Mouse (Mus musculus): ENCODE results near the gene Ppp5c. TPM values are rescaled to one million over a fixed set of nuclear protein-coding genes. Genes with fewer than 3 reads are reported as not detected.

Gene Ppp5c
- polyA plus RNA-seq, 1 experiment from 2014 or later: 112 TPM

DNA sequence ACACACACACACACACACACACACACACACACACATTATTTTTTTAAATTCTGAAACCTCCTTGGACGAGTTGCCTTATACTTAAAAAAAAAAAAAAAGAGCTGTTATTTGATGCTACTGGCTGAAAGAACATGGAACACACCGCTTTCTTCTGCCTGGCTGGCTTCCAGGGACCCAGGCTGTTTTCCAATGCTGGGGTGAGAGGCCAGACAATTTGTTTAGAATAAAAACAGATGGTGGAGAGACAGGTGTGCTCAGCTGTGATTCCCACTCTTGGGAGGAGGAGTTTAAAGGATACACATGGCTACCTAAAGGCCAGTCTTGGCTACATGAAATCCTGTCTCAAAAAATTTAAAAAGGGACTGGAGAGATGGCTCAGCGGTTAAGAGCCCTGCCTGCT, 39.3 kb downstream of the Ppp5c start:
- WGBS: 53% methylated on average over 3 of the region's 3 CpGs
- no peaks in the 10 kb centered on the region for H3K9me3 ChIP-seq
- no peaks in the 10 kb centered on the region for H3K36me3 ChIP-seq
- H3K9ac ChIP-seq: no peak overlapping the region
- H3K27ac ChIP-seq: no peak overlapping the region; the same call in 1 of the 2 replicates
- ATAC-seq (ENCODE audit: low FRiP score, low read depth): no peak
- H3K27me3 ChIP-seq (replicated peaks): no peaks in the 10 kb centered on the region
- H3K4me2 ChIP-seq (replicated peaks): no peak overlapping the region
- H3K4me3 ChIP-seq: no peak overlapping the region
- H3K4me1 ChIP-seq: peaks cover 40% of the 10 kb centered on the region

DNA sequence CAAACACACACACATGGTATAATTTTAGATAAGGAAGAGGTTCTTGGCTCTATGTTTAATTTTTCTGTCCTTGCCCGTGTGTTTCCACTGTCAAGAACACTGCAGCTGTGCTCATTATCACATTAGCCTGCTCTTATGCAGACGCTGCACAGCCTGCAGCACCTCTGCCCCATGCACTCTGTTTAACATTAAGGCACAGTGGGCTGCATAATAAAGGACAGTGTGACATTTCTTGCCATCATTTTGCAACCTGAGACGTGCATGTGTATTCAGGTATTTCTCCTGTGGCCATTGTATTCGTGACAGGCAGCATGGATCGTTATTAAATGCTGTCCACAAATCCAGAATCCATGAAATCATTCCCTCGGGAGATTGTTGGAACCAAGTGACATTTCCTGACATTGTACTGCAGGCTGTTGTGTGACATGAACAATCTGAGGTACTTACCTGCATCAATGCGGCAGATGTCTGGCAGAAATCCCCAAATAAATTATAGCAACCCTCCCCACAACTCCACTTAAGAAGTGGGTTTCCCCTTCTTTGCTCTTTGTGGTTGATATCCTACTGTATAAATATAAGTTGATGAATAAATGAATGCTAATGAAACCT, 40.1 kb downstream of the Ppp5c start:
- no peak for ATAC-seq (ENCODE audit: low FRiP score, low read depth)
- Histone ChIP-seq H3K4me1 (peaks cover 46% of the 10 kb centered on the region), H3K36me3 (no peaks in the 10 kb centered on the region), H3K9ac (peak overlapping the region; percentile 26; the same call in 1 of the 2 replicates), H3K27ac (peak overlapping the region; percentile 8), H3K4me2 (replicated peaks) (0 out of 2 replicates have a peak overlapping the region, but pooled peaks have one; percentile 12), H3K27me3 (replicated peaks) (no peaks in the 10 kb centered on the region), H3K9me3 (no peaks in the 10 kb centered on the region), H3K4me3 (no peak overlapping the region)
- WGBS: 57% methylated on average over 7 of the region's 7 CpGs

DNA sequence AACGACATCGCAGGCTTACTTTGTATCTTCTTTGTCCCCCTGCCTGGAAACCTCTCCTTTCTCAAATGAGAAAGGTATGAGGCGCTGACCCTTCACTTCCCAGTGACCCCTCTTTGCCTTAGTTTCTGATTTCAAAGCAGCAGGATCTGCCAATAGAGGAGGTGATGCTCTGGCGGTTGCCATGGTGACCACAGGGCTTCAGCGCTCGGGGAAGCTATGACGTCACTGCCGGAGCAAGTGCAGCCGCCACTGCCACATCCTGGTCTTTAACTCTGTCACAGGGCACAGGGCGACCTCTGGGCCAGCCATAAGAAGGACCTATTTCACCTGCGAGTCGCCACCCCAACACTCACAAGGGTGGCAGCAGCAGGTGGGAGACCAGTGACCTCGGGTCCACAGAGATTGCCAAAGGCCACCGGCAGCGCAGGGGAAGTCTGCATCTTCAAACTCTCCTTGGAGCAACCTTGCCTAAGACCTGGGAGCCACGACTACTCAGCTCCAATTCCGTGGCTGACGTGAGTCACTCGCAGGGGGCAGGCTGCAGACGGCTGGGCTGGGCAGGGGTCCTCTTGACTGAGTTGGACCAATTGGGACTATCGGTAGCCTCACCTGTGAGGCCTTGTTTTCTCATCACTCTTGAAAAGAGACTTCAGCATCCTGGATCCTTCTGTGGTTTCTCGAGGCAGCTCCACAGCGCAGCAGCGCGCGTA, 44.7 kb downstream of the Ppp5c start, which contains the start of gene Gm42372:
Gm42372 (plus strand) TSS at position 228 of the 710 bp plus-strand sequence.
- Histone ChIP-seq H3K36me3 (no peaks in the 10 kb centered on the region), H3K9me3 (no peaks in the 10 kb centered on the region), H3K4me1 (peaks cover 34% of the 10 kb centered on the region), H3K9ac (peak within 1 kb of the TSS; percentile 38; the same call in 1 of the 2 replicates), H3K27ac (no peak within 1 kb of the TSS), H3K4me2 (replicated peaks) (peak within 1 kb of the TSS; percentile 75), H3K4me3 (peak within 1 kb of the TSS; percentile 31), H3K27me3 (replicated peaks) (no peaks in the 10 kb centered on the region)
- 19% methylated on average over 26 of the region's 26 CpGs for WGBS
- peak; percentile 85 for ATAC-seq (ENCODE audit: low FRiP score, low read depth)

DNA sequence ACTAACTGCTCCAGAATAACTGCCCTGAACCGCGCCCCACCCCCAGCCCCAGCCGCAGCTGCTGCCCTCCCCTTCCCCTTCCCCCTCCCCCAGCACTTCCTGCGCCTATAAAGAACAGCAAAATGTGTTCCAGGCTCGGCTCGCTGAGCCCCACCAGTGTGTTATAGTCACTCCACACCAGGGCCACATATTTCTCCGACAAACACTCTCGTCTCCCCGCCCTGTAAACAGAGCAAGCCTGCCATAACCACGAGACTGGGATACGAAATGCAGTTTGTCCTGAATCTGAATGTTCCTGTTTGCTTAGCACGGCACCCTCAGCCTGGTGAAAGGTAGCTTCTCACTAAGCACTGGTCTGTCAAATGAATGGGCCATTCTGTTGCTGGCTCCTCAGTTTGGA, 47.4 kb downstream of the Ppp5c start:
- 0 out of 2 replicates have a peak overlapping the region, but pooled peaks have one; percentile 59 for H3K27ac ChIP-seq
- no peaks in the 10 kb centered on the region for H3K9me3 ChIP-seq
- H3K4me2 ChIP-seq (replicated peaks): peak overlapping the region; percentile 50
- WGBS: 3% methylated on average over 12 of the region's 12 CpGs
- no peak overlapping the region for H3K9ac ChIP-seq
- no peak overlapping the region for H3K4me3 ChIP-seq
- H3K36me3 ChIP-seq: no peaks in the 10 kb centered on the region
- peaks cover 24% of the 10 kb centered on the region for H3K4me1 ChIP-seq
- no peak for ATAC-seq (ENCODE audit: low FRiP score, low read depth)
- H3K27me3 ChIP-seq (replicated peaks): no peaks in the 10 kb centered on the region

DNA sequence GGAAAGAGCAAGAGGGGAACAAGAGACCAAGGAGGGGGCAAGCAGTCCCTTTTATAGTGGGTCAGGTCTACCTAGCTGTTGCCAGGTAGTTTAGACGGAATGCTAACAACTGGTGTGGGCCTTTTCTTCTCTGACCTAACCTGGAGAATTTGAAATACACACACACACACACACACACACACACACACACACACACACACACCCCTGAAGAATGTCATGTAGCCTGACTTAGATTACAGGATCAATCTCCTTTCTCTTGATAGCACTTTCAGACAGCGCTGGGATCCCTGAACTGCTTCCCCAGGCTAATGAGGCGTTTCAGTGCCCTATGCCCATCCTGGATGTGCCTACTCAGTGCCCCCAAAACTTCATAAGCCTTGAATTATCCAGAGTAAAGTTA, 49.1 kb downstream of the Ppp5c start:
- H3K27me3 ChIP-seq (replicated peaks): no peaks in the 10 kb centered on the region
- no peak for ATAC-seq (ENCODE audit: low FRiP score, low read depth)
- H3K4me2 ChIP-seq (replicated peaks): no peak overlapping the region
- WGBS: 97% methylated on average over 3 of the region's 3 CpGs
- H3K4me1 ChIP-seq: peaks cover 20% of the 10 kb centered on the region
- H3K9me3 ChIP-seq: no peaks in the 10 kb centered on the region
- H3K9ac ChIP-seq: no peak overlapping the region
- no peak overlapping the region for H3K27ac ChIP-seq
- no peaks in the 10 kb centered on the region for H3K36me3 ChIP-seq
- no peak overlapping the region for H3K4me3 ChIP-seq

DNA sequence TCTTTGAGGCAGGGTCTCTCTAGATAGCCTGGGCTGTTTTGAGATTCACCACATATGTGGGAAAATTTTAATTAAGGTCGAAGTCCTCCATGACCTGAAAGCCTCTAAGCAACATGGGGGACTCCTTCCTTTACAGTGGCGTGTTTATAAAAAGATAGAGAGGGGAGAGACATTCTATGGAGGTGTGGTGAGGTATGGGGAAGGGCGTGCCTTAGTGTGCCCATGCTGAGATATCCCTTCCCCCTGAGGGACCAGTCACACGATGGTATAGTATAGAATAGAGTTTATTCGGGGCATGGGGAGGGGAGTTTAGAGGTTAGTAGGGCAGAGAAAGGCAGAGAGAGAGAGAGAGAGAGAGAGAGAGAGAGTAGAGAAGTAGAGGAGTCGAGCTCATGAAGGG, 49.6 kb downstream of the Ppp5c start:
- no peak overlapping the region for H3K4me2 ChIP-seq (replicated peaks)
- H3K4me1 ChIP-seq: peaks cover 16% of the 10 kb centered on the region
- H3K36me3 ChIP-seq: no peaks in the 10 kb centered on the region
- H3K4me3 ChIP-seq: no peak overlapping the region
- H3K27ac ChIP-seq: no peak overlapping the region
- H3K9me3 ChIP-seq: no peaks in the 10 kb centered on the region
- 78% methylated on average over 6 of the region's 6 CpGs for WGBS
- no peaks in the 10 kb centered on the region for H3K27me3 ChIP-seq (replicated peaks)
- ATAC-seq (ENCODE audit: low FRiP score, low read depth): no peak
- no peak overlapping the region for H3K9ac ChIP-seq

DNA sequence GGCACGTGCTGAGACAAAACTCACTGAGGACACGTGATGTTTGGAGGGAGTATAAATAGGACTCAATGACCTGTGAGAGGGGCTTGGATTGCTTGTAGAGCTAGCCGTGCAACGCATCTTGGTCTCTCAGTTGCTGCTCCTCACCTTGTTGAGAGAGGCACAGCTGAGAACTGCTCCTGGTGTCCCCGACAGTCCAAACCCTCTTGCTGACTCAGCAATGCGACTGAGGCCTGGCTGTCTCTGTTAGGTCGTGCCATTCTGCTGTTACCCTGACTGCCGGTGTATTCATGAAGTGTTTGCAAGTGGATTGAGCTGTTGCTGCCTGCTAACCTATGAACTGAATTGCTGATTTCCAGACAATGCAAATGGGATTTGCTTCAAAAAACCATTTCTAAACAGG, 51.4 kb downstream of the Ppp5c start:
- no peaks in the 10 kb centered on the region for H3K9me3 ChIP-seq
- H3K27me3 ChIP-seq (replicated peaks): no peaks in the 10 kb centered on the region
- H3K4me2 ChIP-seq (replicated peaks): no peak overlapping the region
- 68% methylated on average over 8 of the region's 8 CpGs for whole genome bisulfite sequencing
- no peak for ATAC-seq (ENCODE audit: low FRiP score, low read depth)
- H3K36me3 ChIP-seq: no peaks in the 10 kb centered on the region
- H3K4me1 ChIP-seq: 0 out of 2 replicates have a peak, but pooled peaks cover 7% of the 10 kb centered on the region
- H3K27ac ChIP-seq: no peak overlapping the region
- H3K9ac ChIP-seq: no peak overlapping the region
- no peak overlapping the region for H3K4me3 ChIP-seq

DNA sequence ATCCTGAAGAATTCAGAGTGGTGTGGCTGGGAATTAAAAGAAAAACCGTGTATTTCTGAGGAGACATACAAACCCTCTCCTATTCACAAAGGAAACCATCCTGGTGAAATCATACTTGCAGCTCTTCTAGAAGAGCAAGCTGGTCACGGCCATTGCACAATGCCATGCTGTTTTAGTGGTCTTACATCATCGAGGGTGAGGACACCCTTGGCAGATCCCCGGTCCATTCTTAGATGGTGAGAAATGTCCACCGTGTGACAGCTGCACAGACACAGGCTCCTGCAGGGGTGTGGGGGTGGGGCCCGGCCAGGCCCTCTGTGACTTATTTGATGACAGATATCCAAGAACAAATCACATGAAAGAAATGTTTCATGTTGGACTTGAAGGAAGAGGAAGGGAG, 53.7 kb downstream of the Ppp5c start:
- H3K27me3 ChIP-seq (replicated peaks): no peaks in the 10 kb centered on the region
- no peaks in the 10 kb centered on the region for H3K4me1 ChIP-seq
- no peak for ATAC-seq (ENCODE audit: low FRiP score, low read depth)
- 32% methylated on average over 6 of the region's 6 CpGs for WGBS
- H3K4me3 ChIP-seq: no peak overlapping the region
- H3K9me3 ChIP-seq: no peaks in the 10 kb centered on the region
- H3K27ac ChIP-seq: no peak overlapping the region
- no peaks in the 10 kb centered on the region for H3K36me3 ChIP-seq
- no peak overlapping the region for H3K4me2 ChIP-seq (replicated peaks)
- no peak overlapping the region for H3K9ac ChIP-seq

DNA sequence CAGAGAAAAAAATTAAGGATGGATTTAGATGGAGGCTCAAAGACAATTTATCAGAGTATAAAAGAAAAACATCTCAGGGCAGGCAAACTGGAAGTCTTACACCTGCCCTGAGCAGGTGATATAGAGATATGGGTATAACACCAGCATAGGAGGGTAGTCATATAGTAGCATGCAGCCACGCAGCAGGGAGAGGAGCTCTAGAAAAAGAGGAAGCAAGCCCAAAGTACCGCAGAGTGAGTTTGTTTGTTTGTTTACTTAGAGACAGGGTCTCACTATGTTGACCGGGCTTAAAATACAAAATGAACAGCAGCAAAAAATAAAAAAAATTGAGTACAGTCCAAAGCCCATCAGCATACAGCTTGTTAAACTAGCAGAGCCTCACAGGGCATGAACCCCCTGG, 56.6 kb downstream of the Ppp5c start:
- Histone ChIP-seq H3K27me3 (replicated peaks) (no peaks in the 10 kb centered on the region), H3K4me3 (no peak overlapping the region), H3K27ac (no peak overlapping the region), H3K4me2 (replicated peaks) (no peak overlapping the region), H3K4me1 (no peaks in the 10 kb centered on the region), H3K9ac (no peak overlapping the region), H3K9me3 (no peaks in the 10 kb centered on the region), H3K36me3 (no peaks in the 10 kb centered on the region)
- 94% methylated on average over 3 of the region's 3 CpGs for WGBS
- ATAC-seq (ENCODE audit: low FRiP score, low read depth): no peak

DNA sequence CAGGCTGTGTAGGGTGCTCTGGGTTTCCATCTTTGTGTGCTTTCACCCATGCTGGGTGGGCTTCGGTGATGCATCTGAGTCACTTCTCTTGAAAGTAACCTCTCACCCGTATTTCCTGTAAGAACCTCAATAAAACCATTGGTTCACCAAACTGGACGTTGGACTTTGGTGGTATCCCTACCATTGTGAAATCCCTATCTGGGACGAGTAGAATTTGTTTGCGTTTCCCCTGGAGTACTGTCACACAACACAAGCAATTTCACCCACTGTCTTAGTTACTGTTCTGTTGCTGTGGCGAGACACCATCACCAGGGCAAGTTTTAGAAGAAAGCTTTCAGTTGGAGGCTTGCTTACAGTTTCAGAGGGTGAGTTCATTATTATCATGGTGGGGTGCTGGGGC, 59.3 kb downstream of the Ppp5c start:
- no peaks in the 10 kb centered on the region for H3K27me3 ChIP-seq (replicated peaks)
- no peak overlapping the region for H3K4me3 ChIP-seq
- whole genome bisulfite sequencing: 89% methylated on average over 6 of the region's 6 CpGs
- no peaks in the 10 kb centered on the region for H3K4me1 ChIP-seq
- H3K9ac ChIP-seq: no peak overlapping the region
- H3K4me2 ChIP-seq (replicated peaks): no peak overlapping the region
- H3K36me3 ChIP-seq: no peaks in the 10 kb centered on the region
- no peaks in the 10 kb centered on the region for H3K9me3 ChIP-seq
- H3K27ac ChIP-seq: no peak overlapping the region
- ATAC-seq (ENCODE audit: low FRiP score, low read depth): no peak

DNA sequence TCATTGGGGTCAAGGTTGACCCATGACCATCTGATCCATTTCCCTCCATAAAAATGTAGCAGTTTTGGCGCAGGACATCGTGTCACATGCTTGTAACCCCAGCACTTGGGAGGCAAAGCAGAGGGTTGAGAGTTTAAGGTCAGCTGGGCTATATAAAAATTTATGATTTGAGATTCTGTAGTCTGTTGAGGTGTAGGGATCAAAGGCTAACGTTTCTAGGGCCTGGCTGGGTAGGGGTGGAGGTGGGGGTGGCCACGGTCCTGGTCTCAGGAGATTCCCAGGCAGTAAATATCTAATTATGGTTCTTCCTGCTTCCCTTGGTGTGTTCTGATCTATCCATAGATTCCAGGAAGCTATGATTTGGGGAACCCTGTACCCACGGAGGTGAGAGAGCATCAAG, 66.0 kb downstream of the Ppp5c start:
- no peak overlapping the region for H3K9ac ChIP-seq
- H3K4me1 ChIP-seq: peaks cover 23% of the 10 kb centered on the region
- no peak overlapping the region for H3K27ac ChIP-seq
- no peaks in the 10 kb centered on the region for H3K9me3 ChIP-seq
- H3K36me3 ChIP-seq: no peaks in the 10 kb centered on the region
- no peak overlapping the region for H3K4me3 ChIP-seq
- no peaks in the 10 kb centered on the region for H3K27me3 ChIP-seq (replicated peaks)
- H3K4me2 ChIP-seq (replicated peaks): peak overlapping the region; percentile 69; the same call in 1 of the 2 replicates
- no peak for ATAC-seq (ENCODE audit: low FRiP score, low read depth)
- WGBS: 80% methylated on average over 5 of the region's 5 CpGs

DNA sequence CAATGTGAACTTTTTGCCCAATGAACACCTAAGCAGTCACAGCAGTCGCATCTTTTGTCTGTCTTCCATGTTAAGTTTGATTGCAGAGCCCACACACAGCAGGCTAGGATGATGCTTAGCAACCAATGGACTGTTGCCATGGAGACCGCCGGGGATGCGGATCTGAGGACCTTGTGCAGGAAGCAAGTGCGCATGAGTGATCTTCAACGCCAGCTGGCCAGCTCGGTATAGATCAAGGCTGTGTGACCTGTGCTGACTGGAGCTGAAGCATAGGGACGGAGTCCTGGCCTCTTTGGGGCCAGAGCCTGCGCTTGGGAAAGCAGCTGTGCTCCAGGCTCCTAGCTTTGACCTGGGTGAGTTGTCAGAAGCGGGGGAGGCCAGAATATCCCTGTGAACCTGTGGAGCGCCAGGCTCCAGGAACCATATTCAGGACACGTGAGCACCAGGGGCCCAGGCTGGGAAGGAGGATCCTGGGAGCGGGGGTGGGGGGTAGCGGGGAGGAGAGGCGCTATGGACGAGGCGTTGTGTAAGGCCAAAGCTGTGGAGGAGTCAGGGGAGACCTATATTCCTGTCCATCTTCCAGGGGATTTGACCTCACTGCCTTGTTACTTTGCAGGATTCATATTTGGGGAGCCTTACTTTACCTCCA, 68.1 kb downstream of the Ppp5c start, which contains the start of gene Pnmal1:
Pnmal1 (plus strand) TSS at position 141 of the 649 bp plus-strand sequence.
- peak; percentile 95 for ATAC-seq (ENCODE audit: low FRiP score, low read depth)
- H3K4me3 ChIP-seq: peak within 1 kb of the TSS; percentile 33
- H3K27ac ChIP-seq: peak within 1 kb of the TSS; percentile 89
- H3K4me1 ChIP-seq: peaks cover 24% of the 10 kb centered on the region
- no peaks in the 10 kb centered on the region for H3K36me3 ChIP-seq
- no peaks in the 10 kb centered on the region for H3K9me3 ChIP-seq
- H3K9ac ChIP-seq: peak within 1 kb of the TSS; percentile 45
- 7% methylated on average over 17 of the region's 17 CpGs for WGBS
- no peaks in the 10 kb centered on the region for H3K27me3 ChIP-seq (replicated peaks)
- H3K4me2 ChIP-seq (replicated peaks): peak within 1 kb of the TSS; percentile 69
